Mouse (Mus musculus): Measurements from ENCODE around the gene Mindy3. TPM values are rescaled to one million over a fixed set of nuclear protein-coding genes. Genes with fewer than 3 reads are reported as not detected.

The Mindy3 gene
- polyA plus RNA-seq, 1 experiment from 2014 or later = 28.1 TPM

DNA sequence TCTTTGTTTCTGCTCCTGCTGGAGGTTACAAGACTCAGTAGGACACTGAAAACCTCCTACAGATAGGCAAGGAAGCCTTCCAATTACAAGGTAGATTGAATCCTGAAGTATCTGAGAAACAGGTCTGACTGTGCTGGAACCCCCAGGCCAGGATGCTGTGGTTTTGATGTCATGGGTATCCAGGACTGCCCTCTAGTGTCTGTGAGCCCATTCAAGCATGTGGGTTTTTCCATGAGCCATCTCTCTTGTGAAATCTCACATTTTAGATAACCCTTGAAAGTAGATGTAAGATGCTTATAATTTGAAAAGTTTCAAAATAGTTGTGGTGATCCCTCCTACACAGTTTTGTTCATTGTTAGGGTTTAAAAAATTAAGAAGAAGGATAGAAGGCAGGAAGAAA lies 110.8 kb downstream of the Mindy3 start:
- no peak for DNase-seq (ENCODE audit: low spot score)
- no peaks in the 10 kb centered on the region for H3K36me3 ChIP-seq (ENCODE audit: control insufficient read depth, insufficient read depth, low read length)
- no peak overlapping the region for H3K4me2 ChIP-seq (ENCODE audit: low read depth, low read length)
- H3K9me3 ChIP-seq (ENCODE audit: control insufficient read depth, low read length) = no peaks in the 10 kb centered on the region
- no peak overlapping the region for H3K27ac ChIP-seq (replicated peaks; ENCODE audit: low read depth, low read length)
- ATAC-seq (ENCODE audit: low read depth) = no peak
- no peak overlapping the region for H3K9ac ChIP-seq (ENCODE audit: low read depth, low read length)
- no peak overlapping the region for H3K4me3 ChIP-seq (ENCODE audit: low read depth, low read length)
- no peaks in the 10 kb centered on the region for H3K27me3 ChIP-seq (replicated peaks; ENCODE audit: control insufficient read depth, insufficient read depth, low read length)
- H3K4me1 ChIP-seq (ENCODE audit: control insufficient read depth, insufficient read depth, low read length) = no peaks in the 10 kb centered on the region

GRCm38 (mm10) chr2:12307311-12307710 lies 112.0 kb downstream of the Mindy3 start:
- no peak overlapping the region for H3K27ac ChIP-seq (replicated peaks; ENCODE audit: low read depth, low read length)
- H3K27me3 ChIP-seq (replicated peaks; ENCODE audit: control insufficient read depth, insufficient read depth, low read length) = no peaks in the 10 kb centered on the region
- no peak for ATAC-seq (ENCODE audit: low read depth)
- no peak overlapping the region for H3K9ac ChIP-seq (ENCODE audit: low read depth, low read length)
- H3K36me3 ChIP-seq (ENCODE audit: control insufficient read depth, insufficient read depth, low read length) = no peaks in the 10 kb centered on the region
- no peaks in the 10 kb centered on the region for H3K4me1 ChIP-seq (ENCODE audit: control insufficient read depth, insufficient read depth, low read length)
- no peak overlapping the region for H3K4me2 ChIP-seq (ENCODE audit: low read depth, low read length)
- H3K4me3 ChIP-seq (ENCODE audit: low read depth, low read length) = no peak overlapping the region
- peak; percentile 57 for DNase-seq (ENCODE audit: low spot score)
- H3K9me3 ChIP-seq (ENCODE audit: control insufficient read depth, low read length) = no peaks in the 10 kb centered on the region

DNA sequence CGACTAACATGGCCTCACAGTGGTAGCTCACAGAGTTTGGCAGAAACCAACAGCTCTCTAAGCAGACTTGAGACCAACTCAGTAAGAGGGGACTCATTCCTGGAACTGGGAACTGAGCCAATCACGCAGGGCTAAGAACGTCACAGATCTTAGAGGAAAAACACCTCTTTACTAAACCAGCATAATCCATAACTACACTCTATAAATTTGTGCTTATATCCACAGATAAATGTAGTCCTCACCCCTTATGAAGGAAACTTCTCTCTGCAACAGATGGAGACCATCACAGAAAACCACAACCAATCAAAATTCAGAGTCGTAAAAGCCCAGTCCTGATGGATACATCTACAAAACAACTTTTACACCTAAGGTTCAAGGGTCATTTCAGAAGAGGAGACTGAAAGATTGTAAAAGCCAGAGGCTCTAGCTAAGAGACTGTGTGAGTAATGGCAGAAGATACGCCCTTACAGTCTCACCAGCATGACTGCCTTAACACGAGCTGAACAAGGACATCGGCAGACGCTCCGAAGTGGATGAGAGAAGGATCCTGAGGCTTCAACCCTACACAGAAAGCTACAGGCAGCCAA lies 114.1 kb downstream of the Mindy3 start:
- Histone ChIP-seq H3K36me3 (ENCODE audit: control insufficient read depth, insufficient read depth, low read length) (no peaks in the 10 kb centered on the region), H3K27me3 (replicated peaks; ENCODE audit: control insufficient read depth, insufficient read depth, low read length) (no peaks in the 10 kb centered on the region), H3K27ac (replicated peaks; ENCODE audit: low read depth, low read length) (no peak overlapping the region), H3K9me3 (ENCODE audit: control insufficient read depth, low read length) (no peaks in the 10 kb centered on the region), H3K4me2 (ENCODE audit: low read depth, low read length) (no peak overlapping the region), H3K4me3 (ENCODE audit: low read depth, low read length) (no peak overlapping the region), H3K9ac (ENCODE audit: low read depth, low read length) (no peak overlapping the region), H3K4me1 (ENCODE audit: control insufficient read depth, insufficient read depth, low read length) (no peaks in the 10 kb centered on the region)
- WGBS = 78% methylated on average over 9 of the region's 9 CpGs
- DNase-seq (ENCODE audit: low spot score) (no peak), ATAC-seq (ENCODE audit: low read depth) (no peak)

GRCm38 (mm10) chr2:12301431-12302170 lies 117.7 kb downstream of the Mindy3 start, which contains the start of gene Itga8:
TSS of gene Itga8 (minus strand) at chr2:12301922.
- H3K9me3 ChIP-seq (ENCODE audit: control insufficient read depth, low read length) = no peaks in the 10 kb centered on the region
- H3K27me3 ChIP-seq (replicated peaks; ENCODE audit: control insufficient read depth, insufficient read depth, low read length) = no peaks in the 10 kb centered on the region
- H3K4me1 ChIP-seq (ENCODE audit: control insufficient read depth, insufficient read depth, low read length) = no peaks in the 10 kb centered on the region
- peak within 1 kb of the TSS; percentile 66 for H3K4me3 ChIP-seq (ENCODE audit: low read depth, low read length)
- DNase-seq (ENCODE audit: low spot score) (peak; percentile 80), ATAC-seq (ENCODE audit: low read depth) (peak; percentile 98)
- H3K27ac ChIP-seq (replicated peaks; ENCODE audit: low read depth, low read length) = 0 out of 2 replicates have a peak within 1 kb of the TSS, but pooled peaks have one; percentile 21
- H3K9ac ChIP-seq (ENCODE audit: low read depth, low read length) = peak within 1 kb of the TSS; percentile 79
- H3K4me2 ChIP-seq (ENCODE audit: low read depth, low read length) = peak within 1 kb of the TSS; percentile 75
- H3K36me3 ChIP-seq (ENCODE audit: control insufficient read depth, insufficient read depth, low read length) = no peaks in the 10 kb centered on the region
- WGBS = under 1% methylated on average over 48 of the region's 56 CpGs

DNA sequence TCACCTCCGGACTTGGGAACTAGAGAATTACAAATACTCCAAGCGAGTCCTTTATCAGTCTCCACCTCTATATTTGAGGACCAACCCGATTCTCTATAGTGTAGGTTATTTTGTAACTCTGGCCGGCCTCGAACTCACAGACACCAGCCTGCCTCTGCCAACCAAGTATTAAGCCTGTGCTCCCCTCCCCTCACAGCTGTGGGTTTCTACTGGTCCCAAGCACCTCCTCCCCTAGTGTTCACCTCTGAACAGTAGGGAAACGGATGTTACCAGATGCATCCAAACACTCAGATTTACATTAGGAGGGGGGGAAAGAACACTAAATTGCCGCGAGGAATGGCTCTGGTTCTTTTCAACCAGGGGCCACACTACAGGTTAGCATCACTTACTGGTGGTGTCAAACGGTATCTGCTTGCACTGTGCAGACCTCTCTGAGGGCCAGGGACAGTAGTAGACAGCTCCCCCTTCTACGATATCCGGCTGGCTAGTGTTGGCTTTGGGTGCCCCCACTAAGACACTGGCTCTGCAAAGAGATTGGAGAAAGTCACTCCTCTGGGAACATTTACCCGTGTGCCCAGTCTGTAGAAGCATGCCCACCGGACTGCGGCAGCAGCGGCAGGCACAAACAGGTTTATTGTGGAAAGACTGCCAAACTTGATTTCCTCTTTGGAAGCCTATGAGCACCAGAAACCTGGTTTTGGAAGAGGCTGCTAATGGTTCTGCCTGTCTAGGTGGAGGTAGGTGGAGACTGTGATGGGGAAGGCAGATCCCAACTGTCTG lies 118.6 kb downstream of the Mindy3 start:
- H3K4me1 ChIP-seq (ENCODE audit: control insufficient read depth, insufficient read depth, low read length) = no peaks in the 10 kb centered on the region
- H3K4me2 ChIP-seq (ENCODE audit: low read depth, low read length) = peak overlapping the region; percentile 75
- 52% methylated on average over 15 of the region's 15 CpGs for WGBS
- no peaks in the 10 kb centered on the region for H3K9me3 ChIP-seq (ENCODE audit: control insufficient read depth, low read length)
- H3K4me3 ChIP-seq (ENCODE audit: low read depth, low read length) = peak overlapping the region; percentile 66
- DNase-seq (ENCODE audit: low spot score) (no peak), ATAC-seq (ENCODE audit: low read depth) (no peak; the same call in 1 of the 2 replicates)
- H3K9ac ChIP-seq (ENCODE audit: low read depth, low read length) = peak overlapping the region; percentile 79
- H3K36me3 ChIP-seq (ENCODE audit: control insufficient read depth, insufficient read depth, low read length) = no peaks in the 10 kb centered on the region
- 0 out of 2 replicates have a peak overlapping the region, but pooled peaks have one; percentile 21 for H3K27ac ChIP-seq (replicated peaks; ENCODE audit: low read depth, low read length)
- H3K27me3 ChIP-seq (replicated peaks; ENCODE audit: control insufficient read depth, insufficient read depth, low read length) = no peaks in the 10 kb centered on the region

- Histone ChIP-seq H3K36me3 (ENCODE audit: control insufficient read depth, insufficient read depth, low read length) (no peaks in the 10 kb centered on the region), H3K4me1 (ENCODE audit: control insufficient read depth, insufficient read depth, low read length) (peaks cover 14% of the 10 kb centered on the region), H3K27ac (replicated peaks; ENCODE audit: low read depth, low read length) (no peak overlapping the region), H3K4me3 (ENCODE audit: low read depth, low read length) (no peak overlapping the region), H3K9ac (ENCODE audit: low read depth, low read length) (no peak overlapping the region), H3K9me3 (ENCODE audit: control insufficient read depth, low read length) (no peaks in the 10 kb centered on the region), H3K27me3 (replicated peaks; ENCODE audit: control insufficient read depth, insufficient read depth, low read length) (no peaks in the 10 kb centered on the region), H3K4me2 (ENCODE audit: low read depth, low read length) (no peak overlapping the region)
- WGBS = 87% methylated on average over 5 of the region's 5 CpGs
- ATAC-seq (ENCODE audit: low read depth) (no peak), DNase-seq (ENCODE audit: low spot score) (no peak)
These were observed 122.0 kb downstream of the Mindy3 start for GRCm38 (mm10) chr2:12297287-12297686.

Other genes with a start within 250 kb of the Mindy3 start
- 15.7 and 16.4 TPM in 2 replicates for gene Itga8, start 117.5 kb downstream of the Mindy3 start, polyA plus RNA-seq (2014; fragmentation: Nextera tagmentation; extraction: Ambion mirVana)